Mouse (Mus musculus) heart, embryonic 16.5 days (tissue): ENCODE measurements around the gene Ncf2. TPM values are rescaled to one million over a fixed set of nuclear protein-coding genes. Genes with fewer than 3 reads are reported as not detected.

Source experiments
- ATAC-seq: fragments of 200-750 bp; cut with Nextera tagmentation; replicated peaks from 2 replicates; pipeline ENCODE4 v1.8.0; 2017; ENCODE audit warnings: moderate number of reproducible peaks; ENCODE audit not compliant: insufficient read depth, low FRiP score; ENCODE audit errors: extremely low read depth
- H3K27ac ChIP-seq: fragments of 300-500 bp; sonication (generic); 2 replicates; pipeline ENCODE4 v1.5.1; 2014; ENCODE audit warnings: mild to moderate bottlenecking, low read length, control low read depth, moderate library complexity
- H3K27me3 ChIP-seq: fragments of 300-500 bp; sonication (generic); 2 replicates; pipeline ENCODE4 v1.6.1; 2014; ENCODE audit warnings: low read length, mixed read lengths; ENCODE audit not compliant: control insufficient read depth, insufficient read depth
- H3K36me3 ChIP-seq: fragments of 300-500 bp; sonication (generic); 2 replicates; pipeline ENCODE4 v1.6.1; 2014; ENCODE audit not compliant: control insufficient read depth, insufficient read depth
- H3K4me1 ChIP-seq: fragments of 300-500 bp; sonication (generic); 2 replicates; pipeline ENCODE4 v1.6.1; 2014; ENCODE audit warnings: low read length, mixed read lengths; ENCODE audit not compliant: control insufficient read depth, insufficient read depth
- H3K4me2 ChIP-seq: fragments of 300-500 bp; sonication (generic); 2 replicates; pipeline ENCODE4 v1.6.1; 2014; ENCODE audit warnings: low read depth, mild to moderate bottlenecking, control low read depth, low read length
- H3K4me3 ChIP-seq: fragments of 300-500 bp; sonication (generic); 2 replicates; pipeline ENCODE4 v1.5.1; 2014; ENCODE audit warnings: mild to moderate bottlenecking, control low read depth, low read length
- H3K9ac ChIP-seq: fragments of 300-500 bp; sonication (generic); 2 replicates; pipeline ENCODE4 v1.6.1; 2014; ENCODE audit warnings: low read length, control low read depth
- H3K9me3 ChIP-seq: fragments of 300-500 bp; sonication (generic); replicated peaks from 2 replicates; pipeline ENCODE4 v1.6.1; 2016; ENCODE audit warnings: low read length; ENCODE audit not compliant: control insufficient read depth
- WGBS: fragments of 180-500 bp; shearing (Covaris S2); extraction: QIAGEN DNeasy Blood & Tissue Kit; methylation state at CpG from one replicate; pipeline ENCODE4 v1.1.7; 2014; 5-methylcytosine and 5-hydroxymethylcytosine counted together
- polyA plus RNA-seq: library from polyadenylated mRNA; unstranded; fragments of >200 nt; fragmentation: Nextera tagmentation; extraction: Ambion mirVana; gene quantifications from 2 replicates; pipeline ENCODE4 v1.2.1, GENCODE M21; 2015

Ncf2 gene
- polyA plus RNA-seq, 1 experiment from 2014 or later, result 6.1 TPM

DNA sequence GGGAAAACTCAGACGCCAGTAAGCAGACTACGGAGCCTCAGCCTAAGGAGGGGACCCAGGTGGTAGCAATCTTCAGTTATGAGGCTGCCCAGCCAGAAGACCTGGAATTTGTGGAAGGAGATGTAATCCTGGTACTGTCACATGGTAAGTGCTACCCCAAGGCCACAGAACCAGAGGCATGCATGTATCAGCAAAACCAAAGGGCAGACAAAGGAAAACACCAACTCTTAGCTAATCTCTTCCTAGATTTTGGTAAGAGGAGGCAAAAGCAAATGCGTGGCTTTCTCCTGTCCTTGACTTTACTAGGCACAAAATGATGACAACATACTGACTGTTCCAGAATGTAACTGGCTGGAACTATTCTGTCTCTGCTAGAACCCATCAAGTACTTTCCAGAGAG, 35.1 kb downstream of the Ncf2 start:
- ATAC-seq, result no peak
- 95% methylated on average over 3 of the region's 3 CpGs for WGBS

DNA sequence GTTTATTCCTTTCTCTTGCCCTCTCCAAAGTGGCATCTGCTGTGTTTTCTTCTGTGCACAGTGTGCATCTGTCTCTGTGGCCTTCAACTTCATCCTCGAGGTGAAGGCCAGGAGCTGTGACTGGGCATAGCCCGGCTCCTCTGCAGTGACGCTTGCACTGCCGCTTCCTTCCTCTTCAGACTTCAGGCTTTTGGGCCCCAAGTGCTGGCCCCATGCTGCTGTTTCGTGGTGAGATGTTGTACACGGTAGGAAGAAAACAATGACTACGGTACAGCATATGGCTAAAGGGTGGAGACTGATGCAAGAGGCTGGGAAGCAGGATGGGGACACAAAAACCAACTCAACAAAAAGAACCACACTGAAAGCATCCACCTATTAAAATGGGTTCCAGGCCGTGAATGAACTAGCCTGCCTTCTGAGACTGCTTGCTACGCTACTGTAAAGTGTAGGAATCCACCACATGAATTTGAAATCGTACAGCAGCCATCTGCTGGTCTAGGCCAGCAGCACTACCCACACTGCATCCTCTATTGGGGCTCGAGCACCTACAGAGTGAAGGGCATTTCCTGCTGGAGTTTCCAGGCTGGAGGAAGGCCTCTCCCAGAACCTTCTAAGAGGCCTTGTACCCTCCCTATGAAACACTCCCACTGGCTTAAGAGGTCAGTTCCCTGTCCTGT, 38.2 kb downstream of the Ncf2 start:
- Histone ChIP-seq H3K27me3 (no peaks in the 10 kb centered on the region), H3K9me3 (no peaks in the 10 kb centered on the region), H3K36me3 (peaks cover 33% of the 10 kb centered on the region), H3K4me2 (no peak overlapping the region), H3K4me1 (no peaks in the 10 kb centered on the region), H3K4me3 (no peak overlapping the region), H3K27ac (no peak overlapping the region), H3K9ac (no peak overlapping the region)
- WGBS, result 77% methylated on average over 11 of the region's 11 CpGs
- ATAC-seq, result no peak

More for the DNA sequence above, 35.1 kb downstream of the Ncf2 start:
- H3K27me3 ChIP-seq, result no peaks in the 10 kb centered on the region
- no peak overlapping the region for H3K4me2 ChIP-seq
- no peaks in the 10 kb centered on the region for H3K9me3 ChIP-seq
- H3K36me3 ChIP-seq, result peaks cover 19% of the 10 kb centered on the region
- H3K4me3 ChIP-seq, result no peak overlapping the region
- H3K4me1 ChIP-seq, result no peaks in the 10 kb centered on the region
- no peak overlapping the region for H3K9ac ChIP-seq
- H3K27ac ChIP-seq, result no peak overlapping the region

- Histone ChIP-seq H3K4me3 (no peak overlapping the region), H3K27ac (no peak overlapping the region), H3K9ac (no peak overlapping the region), H3K36me3 (peaks cover 37% of the 10 kb centered on the region), H3K4me2 (no peak overlapping the region), H3K4me1 (no peaks in the 10 kb centered on the region), H3K27me3 (no peaks in the 10 kb centered on the region), H3K9me3 (no peaks in the 10 kb centered on the region)
- no peak for ATAC-seq
- 75% methylated on average over 12 of the region's 12 CpGs for WGBS
Measured at GRCm38 (mm10) chr1:152838841-152839240, 38.8 kb downstream of the Ncf2 start.

GRCm38 (mm10) chr1:152840343-152840742, 40.3 kb downstream of the Ncf2 start:
- Histone ChIP-seq H3K36me3 (peaks cover 46% of the 10 kb centered on the region), H3K9me3 (no peaks in the 10 kb centered on the region), H3K4me1 (no peaks in the 10 kb centered on the region), H3K27ac (no peak overlapping the region), H3K9ac (no peak overlapping the region), H3K27me3 (no peaks in the 10 kb centered on the region), H3K4me2 (no peak overlapping the region), H3K4me3 (no peak overlapping the region)
- WGBS, result 89% methylated on average over 3 of the region's 3 CpGs
- no peak for ATAC-seq

- Histone ChIP-seq H3K4me2 (no peak overlapping the region), H3K27ac (no peak overlapping the region), H3K36me3 (peaks cover 51% of the 10 kb centered on the region), H3K27me3 (no peaks in the 10 kb centered on the region), H3K9me3 (no peaks in the 10 kb centered on the region), H3K4me1 (no peaks in the 10 kb centered on the region), H3K9ac (no peak overlapping the region), H3K4me3 (no peak overlapping the region)
- WGBS, result 86% methylated on average over 2 of the region's 2 CpGs
- no peak for ATAC-seq
Measured at GRCm38 (mm10) chr1:152841057-152841456, 41.1 kb downstream of the Ncf2 start.

- Histone ChIP-seq H3K9me3 (no peaks in the 10 kb centered on the region), H3K27ac (no peak overlapping the region), H3K27me3 (no peaks in the 10 kb centered on the region), H3K4me2 (no peak overlapping the region), H3K4me1 (no peaks in the 10 kb centered on the region), H3K36me3 (peaks cover 60% of the 10 kb centered on the region), H3K9ac (no peak overlapping the region), H3K4me3 (no peak overlapping the region)
- 91% methylated on average over 1 of the region's 1 CpGs for WGBS
- no peak for ATAC-seq
Measured at GRCm38 (mm10) chr1:152844634-152845033, 44.6 kb downstream of the Ncf2 start.

DNA sequence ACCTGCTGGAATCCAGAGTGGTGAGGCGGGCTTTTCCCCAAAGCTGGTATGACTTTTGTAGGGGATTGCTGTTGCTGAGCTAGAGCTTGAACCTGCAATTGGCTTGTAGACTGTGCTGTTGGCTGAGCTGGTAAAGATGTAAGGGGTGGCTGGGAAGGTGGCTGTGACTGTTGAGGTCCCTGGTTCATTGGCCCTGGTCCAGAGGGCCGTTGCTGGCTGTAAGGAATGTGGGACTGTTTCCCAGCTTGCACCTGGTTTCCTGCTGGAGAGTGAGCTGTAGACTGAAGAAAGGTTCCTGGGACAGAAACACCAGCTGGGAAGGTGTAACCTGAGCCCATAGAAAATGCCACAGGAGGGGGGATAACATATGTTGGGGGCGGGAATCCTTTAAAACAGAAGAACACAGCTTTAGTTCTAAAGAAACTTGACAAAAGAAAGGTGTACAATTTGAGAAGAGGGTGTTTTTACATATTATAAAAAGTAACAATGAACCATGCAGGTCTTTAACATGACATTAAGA, 45.3 kb downstream of the Ncf2 start:
- peaks cover 56% of the 10 kb centered on the region for H3K36me3 ChIP-seq
- WGBS, result 68% methylated on average over 3 of the region's 3 CpGs
- ATAC-seq, result peak; percentile 32; the same call in 1 of the 2 replicates
- H3K27me3 ChIP-seq, result no peaks in the 10 kb centered on the region
- H3K9me3 ChIP-seq, result no peaks in the 10 kb centered on the region
- H3K4me1 ChIP-seq, result no peaks in the 10 kb centered on the region
- no peak overlapping the region for H3K4me3 ChIP-seq
- no peak overlapping the region for H3K27ac ChIP-seq
- H3K4me2 ChIP-seq, result no peak overlapping the region
- H3K9ac ChIP-seq, result no peak overlapping the region

GRCm38 (mm10) chr1:152846856-152847255, 46.9 kb downstream of the Ncf2 start:
- H3K9me3 ChIP-seq, result no peaks in the 10 kb centered on the region
- H3K4me1 ChIP-seq, result no peaks in the 10 kb centered on the region
- peaks cover 48% of the 10 kb centered on the region for H3K36me3 ChIP-seq
- H3K4me3 ChIP-seq, result no peak overlapping the region
- no peak overlapping the region for H3K9ac ChIP-seq
- 84% methylated on average over 2 of the region's 2 CpGs for WGBS
- ATAC-seq, result no peak
- H3K4me2 ChIP-seq, result no peak overlapping the region
- no peak overlapping the region for H3K27ac ChIP-seq
- no peaks in the 10 kb centered on the region for H3K27me3 ChIP-seq

- H3K27me3 ChIP-seq, result no peaks in the 10 kb centered on the region
- H3K9ac ChIP-seq, result no peak overlapping the region
- 40% methylated on average over 6 of the region's 6 CpGs for WGBS
- no peak overlapping the region for H3K4me3 ChIP-seq
- no peak; the same call in 1 of the 2 replicates for ATAC-seq
- H3K9me3 ChIP-seq, result no peaks in the 10 kb centered on the region
- H3K4me1 ChIP-seq, result peaks cover 6% of the 10 kb centered on the region
- peaks cover 23% of the 10 kb centered on the region for H3K36me3 ChIP-seq
- H3K27ac ChIP-seq, result no peak overlapping the region
- H3K4me2 ChIP-seq, result no peak overlapping the region
Measured at GRCm38 (mm10) chr1:152869901-152870300, 69.9 kb downstream of the Ncf2 start.
